8 mouse cellular contexts compared by ENCODE assay signal in genomic region chr5:137072079-137072960, GRCm38 (mm10). TPM values are rescaled to one million over a fixed set of nuclear protein-coding genes. Genes with fewer than 3 reads are reported as not detected.
DNase-seq lines count a peak whose midpoint lies in the region; ATAC-seq lines count a peak whose summit lies in the region.

Gene Serpine1, minus strand, starts transcription at chr5:137072268.

- DNase-seq in R1 (ENCODE audit: low read depth, low spot score) = peak; percentile 94
- DNase-seq in cerebellum, adult 8-10 months = peak; percentile 22
- peak; percentile 90 for DNase-seq in forelimb bud, embryonic 11.5 days (ENCODE audit: low read depth, low spot score)
- DNase-seq in layer of hippocampus, postnatal 10 days (ENCODE audit: low spot score in 2 of 2) = peak; percentile 25 to 39
- DNase-seq in lung, postnatal 10 days = peak; percentile 93
- peak; percentile 78 for DNase-seq in right cerebral cortex, adult 18-20 months
- peak; percentile 79 for DNase-seq in yolk sac, embryonic 10.5 days (ENCODE audit: low spot score)

- ATAC-seq in hematopoietic stem cell, adult 5-6 weeks (replicated peaks in 1 of 2; ENCODE audit: insufficient read depth in 1 of 2, low FRiP score in 2 of 2, low TSS enrichment in 1 of 2, low read depth in 1 of 2, poor library complexity in 2 of 2, severe bottlenecking in 2 of 2) = peak; percentile 70 to 76

RNA-seq across cellular contexts. Expression of gene Serpine1, which starts in this region (rescaled TPM):
- not detected in 2 replicates for total RNA-seq in hematopoietic stem cell, adult 5-6 weeks (2017)
- total RNA-seq in layer of hippocampus, postnatal 10 days (2021) = under 1 TPM; 0.80 to 0.96 TPM

Comparison
In these comparisons a context has a peak if more than half of its experiments do, and no peak if none do; other contexts are left out.
1. Peak in every context shown above with its lines: DNase-seq and ATAC-seq.
2. Peak in ATAC-seq in hematopoietic stem cell, adult 5-6 weeks; RNA of the gene not detected or under 1 TPM.
3. Peak in DNase-seq in layer of hippocampus, postnatal 10 days; RNA of the gene not detected or under 1 TPM.
4. DNase-seq: peak in every context shown above with its lines; median percentile 94 in R1; 93 in lung, postnatal 10 days; 90 in forelimb bud, embryonic 11.5 days; 79 in yolk sac, embryonic 10.5 days; 78 in right cerebral cortex, adult 18-20 months; 32 in layer of hippocampus, postnatal 10 days; 22 in cerebellum, adult 8-10 months.